Mouse (Mus musculus) limb, embryonic 14.5 days (tissue): Measurements from ENCODE around the gene Slc4a1ap. TPM values are rescaled to one million over a fixed set of nuclear protein-coding genes. Genes with fewer than 3 reads are reported as not detected.

Source experiments
- ATAC-seq: fragments of 200-750 bp; cut with Nextera tagmentation; 2 replicates; pipeline ENCODE4 v1.8.0; 2017; ENCODE audit warnings: low read depth, moderate number of reproducible peaks, moderate TSS enrichment; ENCODE audit not compliant: low FRiP score
- DNase-seq: peaks from one replicate; pipeline ENCODE4 v3.0.0-alpha.2; 2015; ENCODE audit warnings: low spot score
- H3K27ac ChIP-seq: fragments of 300-500 bp; sonication (generic); replicated peaks from 2 replicates; pipeline ENCODE4 v1.5.1; 2014; ENCODE audit warnings: low read depth, mild to moderate bottlenecking, low read length, moderate library complexity, mixed read lengths
- H3K27me3 ChIP-seq: fragments of 300-500 bp; sonication (generic); 2 replicates; pipeline ENCODE4 v1.6.1; 2014; ENCODE audit warnings: low read length, mixed read lengths; ENCODE audit not compliant: control insufficient read depth, insufficient read depth
- H3K36me3 ChIP-seq: fragments of 300-500 bp; sonication (generic); 2 replicates; pipeline ENCODE4 v1.6.1; 2014; ENCODE audit warnings: mild to moderate bottlenecking, low read length, moderate library complexity, mixed read lengths; ENCODE audit not compliant: control insufficient read depth, insufficient read depth
- H3K4me1 ChIP-seq: fragments of 300-500 bp; sonication (generic); 2 replicates; pipeline ENCODE4 v1.6.1; 2014; ENCODE audit warnings: antibody characterized with exemption, low read length, mixed read lengths; ENCODE audit not compliant: control insufficient read depth, insufficient read depth
- H3K4me2 ChIP-seq: fragments of 300-500 bp; sonication (generic); replicated peaks from 2 replicates; pipeline ENCODE4 v1.6.1; 2014; ENCODE audit warnings: low read depth, mild to moderate bottlenecking, low read length, moderate library complexity; ENCODE audit not compliant: severe bottlenecking
- H3K4me3 ChIP-seq: fragments of 300-500 bp; sonication (generic); replicated peaks from 2 replicates; pipeline ENCODE4 v1.5.1; 2014; ENCODE audit warnings: low read length
- H3K9ac ChIP-seq: fragments of 300-500 bp; sonication (generic); 2 replicates; pipeline ENCODE4 v1.6.1; 2014; ENCODE audit warnings: mild to moderate bottlenecking, low read depth, low read length, moderate library complexity; ENCODE audit not compliant: severe bottlenecking
- H3K9me3 ChIP-seq: fragments of 300-500 bp; sonication (generic); 2 replicates; pipeline ENCODE4 v1.6.1; 2016; ENCODE audit warnings: low read length; ENCODE audit not compliant: control insufficient read depth
- POLR2A ChIP-seq: fragments of 200-500 bp; IDR thresholded peaks from 2 replicates; pipeline ENCODE4 v1.8.0; 2012; ENCODE audit warnings: inconsistent platforms, mild to moderate bottlenecking, moderate library complexity, borderline replicate concordance; ENCODE audit not compliant: insufficient read depth, insufficient read length; ENCODE audit errors: extremely low read depth
- WGBS: fragments of 180-500 bp; shearing (Covaris S2); extraction: QIAGEN DNeasy Blood & Tissue Kit; methylation state at CpG from one replicate; pipeline ENCODE4 v1.1.7; 2014; 5-methylcytosine and 5-hydroxymethylcytosine counted together
- polyA plus RNA-seq, 2 experiments: library from polyadenylated mRNA; depleted of rRNA in 1 of 2; stranded (reverse) in 1 of 2; unstranded in 1 of 2; fragments of >200 nt; fragmentation: Nextera tagmentation in 1 of 2; extraction: Ambion mirVana in 1 of 2; gene quantifications; 2 replicates each; pipeline versions ENCODE4 v1.2.1 to v1.2.3; 2012 to 2014

Slc4a1ap gene
- polyA plus RNA-seq, 2 experiments: 19.5 to 23.9 TPM

DNA sequence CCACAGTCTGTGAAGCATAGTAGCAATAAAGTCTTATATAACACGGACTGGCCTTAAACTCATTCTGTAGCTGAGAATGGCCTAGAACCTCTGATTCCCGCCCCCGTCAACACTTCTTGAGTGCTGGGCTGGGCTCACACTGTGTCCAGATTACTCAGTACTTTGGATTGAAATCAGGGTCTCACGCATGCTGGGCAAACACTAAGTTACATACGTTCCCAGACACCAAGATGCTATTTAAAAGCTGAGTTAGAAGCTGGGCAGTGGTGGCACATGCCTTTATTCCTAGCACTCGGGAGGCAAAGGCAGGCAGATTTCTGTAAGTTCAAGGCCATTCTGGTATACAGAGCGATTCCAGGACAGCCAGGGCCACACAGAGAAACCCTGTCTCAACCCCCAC lies 71.3 kb downstream of the Slc4a1ap start:
- TF ChIP-seq POLR2A: no peak
- ATAC-seq: no peak
- no peak overlapping the region for H3K4me3 ChIP-seq
- H3K27me3 ChIP-seq: no peaks in the 10 kb centered on the region
- H3K4me1 ChIP-seq: peaks cover 7% of the 10 kb centered on the region
- no peak for DNase-seq
- H3K36me3 ChIP-seq: no peaks in the 10 kb centered on the region
- no peak overlapping the region for H3K4me2 ChIP-seq
- WGBS: 81% methylated on average over 7 of the region's 7 CpGs
- no peak overlapping the region for H3K27ac ChIP-seq
- H3K9me3 ChIP-seq: no peaks in the 10 kb centered on the region
- no peak overlapping the region for H3K9ac ChIP-seq

DNA sequence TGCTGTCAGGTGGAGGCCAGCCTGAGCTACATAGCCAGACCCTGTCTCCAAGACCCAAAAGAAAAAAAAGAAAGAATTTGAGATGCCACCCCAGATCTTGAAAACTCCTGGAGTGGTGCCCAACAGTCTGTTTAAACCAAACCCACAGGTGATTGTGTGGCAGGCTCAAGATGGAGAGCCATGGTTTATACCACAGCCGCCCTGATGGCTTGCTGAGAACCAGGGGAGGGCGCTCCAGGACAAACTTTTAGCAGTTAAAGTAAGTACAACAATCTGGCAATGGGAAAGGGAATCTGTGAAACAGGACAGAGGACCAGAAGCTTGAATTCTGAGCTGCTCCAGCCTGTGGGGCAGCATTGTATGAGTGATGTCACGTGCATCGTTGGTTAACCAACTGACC lies 71.8 kb downstream of the Slc4a1ap start:
- Histone ChIP-seq H3K27ac (no peak overlapping the region), H3K9ac (no peak overlapping the region), H3K36me3 (no peaks in the 10 kb centered on the region), H3K9me3 (no peaks in the 10 kb centered on the region), H3K27me3 (no peaks in the 10 kb centered on the region), H3K4me3 (no peak overlapping the region), H3K4me1 (peaks cover 7% of the 10 kb centered on the region), H3K4me2 (no peak overlapping the region)
- no peak for ATAC-seq
- WGBS: 63% methylated on average over 4 of the region's 4 CpGs
- no peak for TF ChIP-seq POLR2A
- DNase-seq: no peak

DNA sequence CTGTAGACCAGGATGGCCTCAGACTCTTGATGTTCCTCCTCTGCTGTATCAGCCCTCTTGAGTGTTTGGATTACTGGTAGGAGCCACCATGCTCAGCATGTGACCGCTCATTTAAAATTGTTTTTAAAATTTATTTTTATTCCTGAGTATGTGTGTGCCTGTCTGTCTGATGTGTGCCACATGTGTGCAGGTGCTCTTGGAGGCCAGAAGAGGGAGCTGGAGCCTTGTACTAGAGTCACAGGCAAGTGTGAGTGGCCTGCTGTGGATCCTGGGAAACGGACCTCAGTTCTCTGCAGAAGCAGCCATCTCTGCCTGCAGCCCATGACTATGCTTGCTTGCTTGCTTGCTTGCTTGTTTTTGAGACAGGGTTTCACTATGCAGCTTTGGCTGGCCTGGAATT lies 72.4 kb downstream of the Slc4a1ap start:
- Histone ChIP-seq H3K4me2 (no peak overlapping the region), H3K36me3 (no peaks in the 10 kb centered on the region), H3K27ac (no peak overlapping the region), H3K27me3 (no peaks in the 10 kb centered on the region), H3K9me3 (no peaks in the 10 kb centered on the region), H3K4me3 (no peak overlapping the region), H3K4me1 (peaks cover 7% of the 10 kb centered on the region), H3K9ac (no peak overlapping the region)
- no peak for ATAC-seq
- 88% methylated on average over 2 of the region's 2 CpGs for WGBS
- DNase-seq: no peak
- TF ChIP-seq POLR2A: no peak

DNA sequence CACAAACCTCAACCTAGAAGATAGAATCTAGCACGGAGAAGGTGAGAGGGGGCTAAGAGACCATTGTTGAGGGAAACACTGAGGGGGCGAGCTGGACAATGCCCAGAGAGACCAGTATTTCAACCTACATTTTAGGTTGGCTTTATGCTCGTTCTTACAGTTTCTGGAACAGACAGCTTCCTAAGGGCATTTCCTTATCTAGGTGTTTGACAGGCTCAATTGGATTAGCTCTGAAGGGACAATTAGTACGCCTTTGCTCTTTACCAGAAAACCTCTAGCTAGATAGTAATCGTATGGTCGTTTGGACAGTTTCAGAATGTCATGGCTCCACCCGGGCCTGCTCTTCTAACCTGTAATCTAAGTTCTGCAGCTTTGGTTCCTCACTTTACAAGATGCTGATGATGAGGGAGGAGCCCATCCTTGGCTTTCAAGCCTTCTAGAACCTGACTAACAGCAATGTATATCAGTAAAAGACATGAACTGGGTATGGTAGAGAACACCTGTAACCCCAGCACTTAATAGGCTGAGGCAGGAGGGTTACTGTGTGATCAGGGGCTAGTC lies 74.4 kb downstream of the Slc4a1ap start:
- DNase-seq (no peak), ATAC-seq (no peak)
- TF ChIP-seq POLR2A: no peak
- H3K4me3 ChIP-seq: no peak overlapping the region
- H3K9me3 ChIP-seq: no peaks in the 10 kb centered on the region
- H3K9ac ChIP-seq: no peak overlapping the region
- no peaks in the 10 kb centered on the region for H3K36me3 ChIP-seq
- H3K27me3 ChIP-seq: no peaks in the 10 kb centered on the region
- peaks cover 7% of the 10 kb centered on the region for H3K4me1 ChIP-seq
- H3K27ac ChIP-seq: no peak overlapping the region
- no peak overlapping the region for H3K4me2 ChIP-seq
- WGBS: 75% methylated on average over 7 of the region's 7 CpGs

DNA sequence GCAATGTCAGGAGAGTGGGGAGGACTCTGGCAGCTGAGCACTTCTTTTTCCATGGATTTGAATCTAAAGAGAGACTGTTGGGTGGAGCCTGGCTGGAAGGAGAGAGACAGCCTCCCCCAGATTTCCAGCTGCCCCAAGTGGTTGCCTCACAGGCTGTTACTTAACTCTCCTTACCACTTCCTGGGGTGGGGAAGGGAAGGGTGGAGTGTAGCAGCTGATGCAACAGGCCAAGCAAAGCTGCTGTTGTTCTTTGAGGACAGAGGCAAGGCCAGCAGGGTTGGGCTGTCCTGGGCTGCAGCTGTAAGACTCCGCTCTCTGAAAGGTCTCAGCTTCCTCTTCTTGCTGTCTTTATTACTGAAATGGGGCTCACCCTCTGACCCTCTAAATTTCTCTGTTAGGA lies 75.6 kb downstream of the Slc4a1ap start:
- DNase-seq (peak; percentile 38), ATAC-seq (peak; percentile 26; the same call in 1 of the 2 replicates)
- Histone ChIP-seq H3K27ac (no peak overlapping the region), H3K27me3 (no peaks in the 10 kb centered on the region), H3K36me3 (no peaks in the 10 kb centered on the region), H3K9ac (no peak overlapping the region), H3K9me3 (no peaks in the 10 kb centered on the region), H3K4me3 (no peak overlapping the region), H3K4me1 (no peaks in the 10 kb centered on the region), H3K4me2 (no peak overlapping the region)
- TF ChIP-seq POLR2A: no peak
- WGBS: 100% methylated on average over 1 of the region's 1 CpGs

DNA sequence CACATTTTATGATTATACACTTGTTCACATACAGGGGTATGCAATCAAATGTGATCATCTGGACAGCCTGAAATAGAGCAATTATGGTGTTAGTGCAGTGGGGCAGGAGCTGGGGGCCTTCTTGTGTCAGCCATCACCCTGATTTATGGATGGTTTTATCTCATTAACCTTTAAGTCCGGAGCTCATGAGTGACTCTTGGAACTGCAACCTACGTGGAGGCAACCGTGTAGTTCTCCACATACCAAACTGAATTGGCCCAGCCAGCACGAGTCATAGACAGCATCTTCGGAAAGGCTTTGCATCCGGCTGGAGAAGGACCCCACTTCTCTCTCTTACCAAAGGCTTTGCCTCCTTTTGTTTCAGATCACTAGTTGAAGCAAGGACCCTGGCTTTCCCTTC lies 77.0 kb downstream of the Slc4a1ap start:
- no peaks in the 10 kb centered on the region for H3K4me1 ChIP-seq
- H3K4me3 ChIP-seq: no peak overlapping the region
- 58% methylated on average over 6 of the region's 6 CpGs for WGBS
- DNase-seq (no peak), ATAC-seq (no peak)
- H3K27me3 ChIP-seq: no peaks in the 10 kb centered on the region
- no peak for TF ChIP-seq POLR2A
- H3K36me3 ChIP-seq: no peaks in the 10 kb centered on the region
- no peak overlapping the region for H3K4me2 ChIP-seq
- no peaks in the 10 kb centered on the region for H3K9me3 ChIP-seq
- H3K27ac ChIP-seq: no peak overlapping the region
- H3K9ac ChIP-seq: no peak overlapping the region
